Mouse (Mus musculus): ENCODE data around the gene Fam213a.

Fam213a gene

DNA sequence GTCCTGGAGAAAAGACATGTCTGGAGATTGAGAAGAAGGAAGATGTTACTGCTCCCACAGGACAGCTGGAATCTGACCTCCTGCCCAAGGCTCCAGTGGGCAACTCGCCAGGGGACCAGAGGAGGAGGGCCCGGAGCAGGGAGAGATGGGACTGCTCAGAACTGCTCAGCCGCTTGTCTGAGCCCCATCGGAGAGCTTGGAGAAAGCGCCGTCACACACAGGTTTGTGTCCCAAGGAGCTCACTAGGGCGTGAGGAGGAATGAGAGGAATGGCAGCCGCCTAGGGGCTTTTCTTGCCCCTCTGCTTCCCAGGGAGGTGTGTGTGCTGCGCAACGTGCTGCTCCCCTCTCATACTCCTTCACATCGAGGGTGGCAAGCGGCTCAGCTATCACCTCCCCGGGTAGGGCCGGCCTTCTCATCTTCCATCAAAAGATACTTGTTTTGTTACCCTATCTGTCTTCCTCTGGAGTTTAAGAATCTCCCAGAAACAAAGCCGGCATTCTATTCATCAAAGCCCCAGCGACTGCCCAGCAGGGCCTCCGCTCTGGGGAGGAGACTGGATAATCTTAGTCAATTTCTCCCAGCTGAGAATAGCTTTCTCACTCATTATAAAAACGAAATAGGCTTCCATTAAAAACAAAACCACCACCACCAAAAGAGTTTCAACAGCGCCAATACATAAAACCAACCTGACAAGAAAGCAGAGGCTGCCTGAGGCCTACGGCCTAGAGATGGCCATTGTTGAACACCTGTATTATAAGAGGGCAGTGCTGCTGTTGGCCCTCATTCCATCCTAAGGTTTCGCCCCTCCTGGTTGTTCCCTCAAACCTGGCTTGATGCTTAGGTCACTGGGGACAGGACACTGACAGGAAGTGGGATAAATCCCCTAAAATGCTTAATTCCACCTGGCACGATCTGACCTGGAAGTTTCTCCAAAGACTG, 9.1 kb downstream of the Fam213a start:
- no peak for DNase-seq

DNA sequence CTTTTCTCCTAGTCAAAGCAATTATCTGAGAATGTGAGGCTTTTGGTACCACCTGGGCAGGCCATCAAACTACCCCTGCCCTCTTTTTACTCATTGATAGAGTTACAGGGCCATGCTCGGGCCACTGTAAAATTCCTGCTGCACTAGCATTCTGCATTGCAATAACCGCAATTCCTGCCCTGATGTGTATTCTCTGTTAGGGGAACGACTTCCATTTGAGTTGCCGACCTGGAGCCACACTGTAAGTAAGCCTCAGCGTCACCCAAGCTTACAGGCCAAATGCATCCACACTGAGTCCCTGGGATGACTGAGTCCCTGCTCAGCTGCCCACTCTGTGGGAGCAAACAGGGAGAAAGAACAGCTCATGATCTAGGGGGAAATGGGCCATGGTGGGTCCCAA, 12.0 kb downstream of the Fam213a start:
- DNase-seq: no peak

DNA sequence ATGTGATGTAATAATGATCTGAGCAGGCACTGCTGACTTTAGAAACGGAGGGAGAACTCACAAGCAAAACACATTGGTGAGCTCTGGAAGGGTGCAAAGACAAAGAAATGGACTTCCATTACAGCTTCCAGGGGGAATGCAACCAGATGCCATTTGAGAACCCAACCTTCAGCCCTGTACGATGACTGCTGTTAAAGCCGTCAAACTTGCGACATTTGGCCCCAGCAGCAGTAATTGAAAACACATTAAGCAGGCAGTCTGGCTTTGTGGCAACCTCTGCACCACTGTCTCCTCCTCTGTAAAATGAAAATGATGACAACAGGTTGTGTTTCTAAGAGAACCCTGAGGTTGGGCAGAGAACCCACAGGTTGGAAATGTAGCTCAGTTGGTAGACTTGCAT, 12.8 kb downstream of the Fam213a start:
- no peak for DNase-seq

DNA sequence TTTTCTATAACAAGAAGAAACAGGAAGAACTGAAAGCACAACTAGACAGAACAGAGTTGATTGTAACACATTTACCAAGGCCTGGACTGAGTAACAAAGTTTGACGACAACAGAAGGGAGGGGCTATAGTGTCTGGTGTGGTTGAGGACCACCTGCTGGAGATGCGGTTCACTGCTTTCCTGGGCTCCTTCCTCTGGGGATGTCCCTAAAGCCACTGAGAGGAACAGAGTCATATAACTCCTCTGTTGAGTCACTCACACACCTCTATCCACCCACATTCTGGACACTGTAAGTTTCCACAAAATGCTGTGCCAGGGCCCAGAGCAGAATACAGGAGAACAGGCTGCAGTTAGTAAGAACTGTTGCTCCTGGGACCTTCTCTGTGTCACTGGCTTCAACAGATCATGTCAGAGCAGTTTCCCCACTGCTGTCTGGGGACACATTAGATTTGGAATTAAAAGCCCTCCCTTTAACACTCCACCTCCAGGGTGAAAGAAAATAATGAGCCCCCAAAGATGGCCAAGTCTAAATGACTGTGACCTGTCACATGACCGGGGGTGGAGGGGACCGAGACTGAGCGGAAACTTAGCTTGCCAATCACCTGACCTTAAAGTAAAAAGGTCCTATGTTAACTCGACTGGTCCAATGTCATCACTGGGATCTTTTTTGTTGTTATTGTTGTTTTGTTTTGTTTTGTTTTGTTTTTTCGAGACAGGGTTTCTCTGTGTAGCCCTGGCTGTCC, 13.5 kb downstream of the Fam213a start:
- DNase-seq: peak; percentile 80 to 86

DNA sequence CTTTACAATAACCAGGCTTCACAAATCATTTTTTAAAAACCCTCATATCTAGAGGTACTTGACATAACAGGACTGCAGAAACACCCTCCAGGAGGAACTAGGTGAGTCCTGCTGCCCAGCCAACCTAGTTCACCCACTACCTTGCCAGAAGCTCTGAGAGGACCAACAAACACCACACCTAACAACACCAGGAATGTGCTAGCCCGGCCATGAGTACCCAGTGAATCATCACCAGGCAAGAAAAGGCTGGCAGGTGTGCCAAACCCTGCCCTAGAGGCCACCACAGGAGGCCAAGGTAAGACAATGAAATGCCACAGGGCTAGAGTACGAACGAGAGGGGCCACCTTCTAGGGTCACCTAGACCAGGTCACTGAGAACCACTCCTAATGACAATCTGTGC, 17.4 kb downstream of the Fam213a start:
- no peak for DNase-seq

DNA sequence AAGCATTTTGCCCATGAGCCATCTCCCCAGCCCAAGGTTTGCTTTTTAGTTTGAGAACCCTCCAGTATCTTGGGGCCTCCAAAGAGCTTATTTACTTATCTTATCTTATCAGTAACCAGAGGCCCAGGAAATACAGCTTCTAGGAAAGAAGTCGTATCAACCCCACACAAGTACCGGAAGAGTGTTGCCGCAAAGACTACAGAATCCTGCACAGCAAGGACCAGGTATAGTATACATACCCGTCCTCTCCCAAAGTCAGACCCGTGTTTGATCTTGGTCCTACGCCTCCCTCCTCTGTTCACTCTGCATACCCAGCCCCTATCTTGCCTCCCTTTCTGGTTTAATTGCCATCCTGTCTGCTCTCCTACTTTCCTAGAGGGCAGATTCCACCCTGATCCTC, 21.1 kb downstream of the Fam213a start:
- no peak for DNase-seq

DNA sequence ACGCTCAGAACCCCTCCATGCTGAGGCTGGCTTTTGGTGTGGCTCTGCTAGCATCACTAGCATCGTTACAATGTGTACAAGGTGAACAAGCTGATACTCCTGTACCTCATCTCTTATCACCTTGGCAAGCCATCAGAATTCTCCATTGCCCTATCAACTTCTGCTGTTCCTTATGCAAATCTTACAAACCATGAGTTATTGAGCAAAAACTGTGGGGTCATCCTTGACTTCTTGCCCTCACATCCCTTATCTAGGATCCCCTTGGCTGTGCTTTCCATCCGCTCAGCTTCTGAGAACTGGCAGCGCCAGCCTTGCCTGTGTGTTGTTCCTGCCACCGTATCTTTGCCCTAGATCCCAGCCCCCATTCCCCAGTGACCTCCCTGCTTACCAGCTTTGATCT, 24.8 kb downstream of the Fam213a start:
- no peak for DNase-seq

DNA sequence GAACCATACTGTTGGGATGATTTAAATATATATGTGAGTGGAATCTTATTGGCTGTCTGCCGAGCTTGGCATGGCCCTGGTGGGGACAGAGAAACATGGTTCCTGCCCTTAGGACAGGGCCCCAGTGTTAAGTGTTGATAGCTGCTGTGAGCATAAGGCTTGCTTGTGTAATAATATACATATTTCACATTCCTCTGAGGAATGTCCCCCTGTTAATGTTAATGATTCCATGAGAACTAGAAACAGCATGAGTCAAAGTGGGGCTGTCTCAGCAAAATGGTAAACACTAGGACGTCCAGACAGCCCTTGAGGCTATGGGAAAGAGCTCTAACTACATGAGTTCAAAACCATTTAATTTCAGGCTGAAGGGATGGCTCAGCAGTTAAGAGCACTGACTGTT, 26.4 kb downstream of the Fam213a start:
- DNase-seq: no peak

DNA sequence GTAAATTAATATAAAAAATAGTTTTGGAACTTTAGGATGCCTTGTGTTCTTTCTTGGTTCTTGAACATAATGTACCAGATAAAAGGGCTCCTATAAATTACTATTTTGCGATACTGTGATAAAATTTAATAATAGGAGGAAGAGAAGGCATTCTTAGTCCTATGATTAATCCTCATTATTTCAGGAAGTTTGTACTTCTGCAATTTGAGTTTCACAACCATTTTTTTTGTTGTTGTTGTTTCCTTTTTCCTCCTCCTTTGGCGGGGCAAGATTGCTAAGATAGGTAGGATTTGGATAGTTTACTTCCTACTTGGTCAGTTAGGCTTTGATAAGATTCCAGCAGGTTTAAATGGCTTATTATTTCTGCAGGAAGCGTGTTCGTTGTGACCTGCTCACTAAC, 28.0 kb downstream of the Fam213a start:
- no peak for DNase-seq

DNA sequence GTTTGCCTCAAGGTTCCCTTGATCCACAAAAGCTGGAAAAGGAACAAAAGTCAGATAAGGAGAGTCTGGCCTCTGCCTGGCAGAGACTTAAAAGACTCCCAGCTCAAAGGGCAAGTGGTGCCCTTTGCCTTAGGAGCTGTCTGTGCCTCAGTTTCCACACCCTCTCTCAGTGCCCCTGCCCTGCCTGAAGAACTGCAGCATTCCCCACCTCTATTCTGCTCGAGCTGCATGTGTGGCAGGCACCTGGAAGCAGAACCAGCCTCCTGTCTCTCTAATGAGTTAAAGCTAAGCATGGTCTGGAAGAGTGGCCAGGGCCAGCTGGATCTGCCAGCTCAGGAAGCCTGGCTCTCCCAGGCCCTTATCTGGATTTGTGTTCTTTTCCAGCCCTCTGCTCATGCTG, 33.9 kb downstream of the Fam213a start:
- no peak for DNase-seq

DNA sequence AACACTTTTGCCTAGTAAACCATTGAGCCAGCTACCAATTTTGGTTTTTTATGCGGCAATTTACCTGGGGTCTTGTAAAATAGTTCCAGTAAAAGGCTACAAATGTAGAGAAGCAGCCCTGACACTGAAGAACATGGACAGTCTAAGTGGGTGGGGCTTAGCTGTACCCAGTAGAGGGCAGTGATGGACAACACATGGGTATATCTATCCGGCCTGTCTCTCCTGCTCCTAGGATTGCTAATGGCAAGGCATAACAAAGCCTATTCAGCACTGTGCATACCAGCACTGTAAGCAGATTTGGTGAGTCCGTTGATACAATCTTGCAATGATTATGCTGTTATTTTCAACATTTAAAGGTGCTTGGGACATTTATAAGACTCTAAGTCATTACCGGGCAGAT, 34.6 kb downstream of the Fam213a start:
- DNase-seq: peak; percentile 69 to 70

DNA sequence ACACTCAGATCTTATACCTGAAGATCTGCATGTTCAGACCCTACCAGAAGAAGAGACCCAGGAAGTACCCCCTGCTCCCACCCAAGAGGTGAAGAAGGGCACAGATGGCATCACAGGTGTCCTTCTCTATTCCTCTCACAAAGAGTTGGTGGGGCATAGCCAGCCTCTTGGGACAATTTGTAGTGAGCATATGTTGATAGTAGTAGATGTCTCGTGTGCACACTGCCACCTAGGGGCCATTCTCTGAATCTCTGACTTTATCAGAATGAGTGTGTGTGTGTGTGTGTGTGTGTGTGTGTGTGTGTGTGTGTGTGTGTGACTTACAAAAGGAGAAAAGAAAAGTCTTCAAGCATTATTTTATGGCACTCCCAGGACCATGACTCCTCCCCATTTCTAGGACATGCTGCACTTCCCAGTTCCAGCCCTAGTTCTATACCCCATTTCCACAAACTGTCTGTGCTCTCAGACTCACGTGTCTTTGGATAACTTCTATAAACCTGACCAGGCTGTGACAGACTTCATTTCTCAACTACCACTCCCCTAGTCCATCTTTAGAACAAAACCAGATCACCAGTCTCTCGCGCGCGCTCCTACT, 38.4 kb downstream of the Fam213a start:
- peak; percentile 84 to 88 for DNase-seq

DNA sequence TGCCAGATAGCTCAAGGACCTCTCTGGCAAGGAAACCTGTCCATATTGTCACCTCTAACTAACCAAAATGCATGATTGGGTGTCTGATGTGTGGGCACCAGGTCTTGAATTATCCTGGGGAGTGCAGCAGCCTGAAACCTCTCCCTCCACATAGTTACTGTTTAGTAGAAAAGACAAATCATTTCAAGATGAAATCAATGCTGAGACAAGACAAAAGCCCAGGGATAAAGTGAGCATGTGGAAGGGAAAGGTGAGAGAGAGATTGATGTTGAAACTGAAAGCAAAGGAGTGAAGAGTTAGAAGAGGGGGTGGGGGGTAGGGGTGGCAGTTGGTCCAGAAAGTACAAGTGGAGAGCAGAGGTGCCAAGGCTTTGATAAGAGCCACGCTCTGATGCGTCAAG, 45.5 kb downstream of the Fam213a start:
- DNase-seq: no peak

DNA sequence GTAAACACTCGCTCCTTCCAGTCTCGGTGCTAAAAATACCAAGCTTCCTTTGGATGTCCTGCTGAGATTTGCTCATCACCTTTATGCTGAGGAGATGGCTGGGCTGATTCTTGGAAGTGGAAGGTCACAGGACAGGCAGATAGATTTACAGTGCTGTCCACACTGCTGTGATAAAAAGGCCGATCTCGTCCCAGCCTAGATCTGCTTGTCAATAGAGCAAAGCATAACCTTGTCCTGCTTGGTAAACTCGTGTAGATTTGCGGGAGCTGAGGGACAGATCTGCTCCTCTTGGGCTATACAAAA, 46.0 kb downstream of the Fam213a start:
- DNase-seq: no peak

DNA sequence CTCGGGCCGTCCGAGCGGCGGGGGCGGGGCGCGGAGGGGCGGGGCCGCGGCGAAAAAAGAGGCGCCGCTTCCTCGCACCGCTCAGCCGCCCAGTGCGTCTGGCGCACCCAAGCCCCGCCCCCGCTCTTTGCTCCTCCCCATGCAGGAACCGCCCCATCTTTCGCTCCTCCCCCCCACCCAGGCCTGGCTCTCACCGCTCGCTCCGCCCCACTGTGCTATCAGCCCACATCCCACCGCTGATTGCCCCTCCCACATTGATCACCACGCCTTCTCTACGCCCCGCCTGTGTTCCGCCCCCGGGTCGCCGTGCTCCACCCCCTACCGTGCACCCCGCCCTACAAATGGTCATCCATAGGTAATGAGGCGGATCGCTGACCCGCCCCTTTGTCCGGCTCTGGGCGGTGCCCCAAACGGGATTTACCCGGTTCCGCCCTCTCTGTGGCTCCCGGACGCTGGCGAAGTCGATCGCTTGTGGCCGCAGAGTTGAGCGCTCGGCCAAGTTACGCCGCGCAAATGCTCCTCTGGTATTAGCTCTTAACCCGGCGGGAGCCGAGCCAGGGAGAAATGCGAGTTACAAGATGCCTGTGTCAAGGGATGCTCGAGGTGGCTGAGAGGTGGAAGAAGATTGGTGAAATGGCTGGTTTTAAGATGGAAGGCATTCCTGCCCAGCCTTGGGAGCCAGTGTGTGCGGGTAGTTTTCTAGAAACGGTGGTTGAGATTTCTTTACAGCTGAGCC, 46.6 kb downstream of the Fam213a start:
- DNase-seq: peak; percentile 98

DNA sequence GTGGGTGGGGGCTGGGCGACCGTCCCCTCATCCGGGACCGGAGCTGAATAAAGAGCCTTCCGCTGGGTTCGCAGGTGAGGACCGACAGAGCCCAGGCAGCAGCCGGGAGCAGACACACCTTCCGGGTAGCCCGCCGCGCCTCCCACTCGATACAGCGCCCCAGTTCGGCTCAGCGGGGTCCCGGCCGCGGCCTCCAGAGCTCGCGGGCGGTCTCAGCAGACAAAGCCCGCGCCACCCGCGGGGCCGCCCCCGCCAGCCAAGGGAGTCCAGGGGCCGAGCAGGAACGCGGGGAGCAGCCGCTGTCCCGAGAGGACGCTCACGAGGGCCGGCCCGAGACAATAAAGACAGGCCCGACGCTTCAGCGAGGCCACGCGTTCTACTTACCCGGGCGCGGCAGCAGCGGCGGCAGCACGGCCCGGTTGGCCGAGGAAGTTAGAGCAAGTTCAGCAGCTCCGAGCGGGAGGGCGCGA, 47.2 kb downstream of the Fam213a start, which contains the start of gene Tspan14:
Gene Tspan14, minus strand, starts transcription at position 416 of the 470 bp plus-strand sequence.
- no peak for DNase-seq

DNA sequence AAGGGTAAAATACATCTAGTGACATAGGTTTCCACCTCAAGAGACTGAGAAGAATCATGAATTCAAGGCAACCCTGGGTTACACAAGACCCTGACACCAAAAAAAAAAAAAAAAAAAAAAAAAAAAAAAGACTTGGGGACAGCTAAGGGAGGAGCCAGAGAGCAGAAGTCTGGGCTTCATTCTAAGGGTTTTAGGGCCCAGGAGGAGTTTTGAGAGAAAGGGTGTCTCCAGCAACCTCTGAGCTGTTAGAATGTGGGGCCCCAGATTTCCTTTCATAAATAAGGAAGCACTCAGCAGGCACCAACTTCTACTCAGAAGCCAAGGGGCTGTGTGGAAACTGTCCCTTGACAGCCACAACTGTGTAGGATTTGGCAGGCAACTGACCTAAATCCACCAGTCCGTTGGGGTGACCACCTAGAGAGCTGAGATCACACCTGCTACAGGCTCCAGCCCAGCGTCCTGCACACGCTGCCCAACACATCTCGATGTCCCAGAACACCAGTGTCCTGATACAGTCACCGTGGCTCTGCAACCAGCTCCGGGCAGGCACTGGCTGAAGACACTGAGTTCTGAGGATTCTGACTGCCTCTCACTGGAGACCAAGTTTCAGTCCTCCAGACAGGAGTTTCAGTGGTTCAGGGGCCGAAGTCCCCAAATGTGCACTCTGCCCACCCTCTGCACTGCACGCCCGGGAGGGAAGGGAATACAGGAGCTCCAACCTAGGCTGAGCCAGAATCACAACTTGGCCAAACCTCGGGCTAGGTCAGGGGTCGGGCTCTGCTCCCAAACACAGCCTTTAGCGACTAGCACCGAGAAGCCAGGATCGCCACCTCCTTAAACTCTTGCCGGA, 47.9 kb downstream of the Fam213a start:
- DNase-seq: peak; percentile 47

DNA sequence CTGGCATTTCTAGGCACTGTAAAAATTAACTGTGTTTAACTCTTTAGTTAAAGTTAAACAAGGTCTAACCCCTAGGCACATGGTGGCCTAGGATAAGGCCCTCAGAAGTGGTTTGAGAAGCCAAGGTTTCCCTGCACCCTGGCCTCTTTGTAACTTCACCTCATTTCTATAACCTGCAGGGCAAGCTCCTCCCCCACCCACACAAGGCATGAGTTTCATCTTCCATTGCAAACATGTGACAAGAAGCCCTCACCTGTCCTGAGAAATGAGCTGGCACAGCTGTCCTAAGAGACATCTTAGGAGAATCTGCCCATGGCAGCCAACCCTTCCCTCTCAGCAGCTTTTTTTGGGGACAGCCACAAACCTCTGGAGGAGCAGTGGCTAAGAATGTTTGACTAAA, 48.7 kb downstream of the Fam213a start:
- no peak for DNase-seq

DNA sequence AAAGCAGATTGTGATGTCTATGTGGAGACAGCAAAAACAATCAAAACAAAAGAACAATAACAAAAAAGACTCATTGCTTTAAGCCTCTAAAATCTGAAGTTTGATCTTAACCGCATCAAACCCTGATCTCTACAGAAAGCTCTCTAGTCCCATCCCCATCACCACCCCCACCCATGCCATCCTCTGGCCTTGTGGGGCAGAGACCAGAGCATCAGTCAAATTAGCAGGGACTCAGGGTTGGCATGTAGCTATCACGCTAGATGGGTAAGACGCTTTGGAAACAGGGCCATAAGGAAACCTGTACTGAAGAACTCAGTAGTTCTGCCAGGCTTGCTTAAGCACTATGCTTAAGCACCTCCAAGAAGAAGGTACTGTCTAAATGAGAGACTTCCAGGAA, 49.4 kb downstream of the Fam213a start:
- no peak for DNase-seq

DNA sequence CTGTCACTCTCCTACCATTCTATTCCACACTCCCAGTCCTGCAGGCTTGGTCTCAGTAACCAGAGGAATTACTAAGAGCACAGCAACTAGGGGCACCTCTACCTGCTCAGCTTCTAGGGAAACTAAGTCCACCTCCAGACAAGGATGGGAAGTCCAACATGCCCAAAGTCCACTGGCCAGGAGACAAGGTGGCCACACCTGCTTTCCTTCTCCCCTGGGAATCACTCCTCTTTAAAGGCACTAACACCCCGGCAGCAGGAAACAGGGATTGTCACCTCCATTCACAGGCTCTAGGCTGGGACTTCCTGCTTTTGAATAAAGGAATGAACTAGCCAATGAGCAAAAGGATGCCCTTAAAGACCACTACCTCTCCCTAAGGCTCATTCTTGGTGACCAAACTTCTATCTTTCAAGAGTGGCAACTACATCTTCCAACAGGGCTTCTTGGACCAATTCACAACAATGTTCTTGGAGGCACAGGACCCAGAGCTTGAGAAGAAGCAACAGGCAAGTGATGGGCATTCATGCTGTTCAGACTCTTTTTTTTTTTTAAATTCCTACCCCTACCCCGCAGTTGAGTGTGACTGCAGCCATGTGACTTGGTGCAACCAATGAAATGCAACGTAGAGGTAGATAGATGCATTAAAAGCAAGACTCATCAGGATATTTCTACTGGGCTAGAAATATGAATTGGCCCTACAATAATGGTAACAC, 49.9 kb downstream of the Fam213a start:
- DNase-seq: no peak

All from B cell, adult 2 months (primary cell).